Mouse (Mus musculus): Measurements from ENCODE around the gene Vwa3a. TPM values are rescaled to one million over a fixed set of nuclear protein-coding genes. Genes with fewer than 3 reads are reported as not detected.
A peak's percentile ranks its signal among the peaks of the same experiment; 100 is the strongest.

The Vwa3a gene
- 2.3 and 2.9 TPM in 2 replicates for polyA plus RNA-seq (2015; fragmentation: Nextera tagmentation; extraction: Ambion mirVana)

- ATAC-seq (ENCODE audit: low read depth) = no peak
- Histone ChIP-seq H3K4me2 (ENCODE audit: low read depth, low read length) (no peak within 1 kb of the TSS), H3K4me3 (ENCODE audit: low read length) (no peak within 1 kb of the TSS), H3K36me3 (ENCODE audit: control insufficient read depth, insufficient read depth, low read length) (no peaks in the 10 kb centered on the region), H3K27ac (ENCODE audit: low read length) (0 out of 2 replicates have a peak within 1 kb of the TSS, but pooled peaks have one; percentile 15), H3K9me3 (ENCODE audit: control insufficient read depth, low read length) (no peaks in the 10 kb centered on the region), H3K27me3 (ENCODE audit: control insufficient read depth, insufficient read depth, low read depth, low read length) (no peaks in the 10 kb centered on the region), H3K9ac (ENCODE audit: low read length) (no peak within 1 kb of the TSS), H3K4me1 (replicated peaks; ENCODE audit: control insufficient read depth, insufficient read depth, low read length) (peaks cover 6% of the 10 kb centered on the region)
- WGBS = 58% methylated on average over 6 of the region's 6 CpGs
Observed at GRCm38 (mm10) chr7:120739018-120739417, at the start of gene Vwa3a. Vwa3a (plus strand) TSS chr7:120739318.

DNA sequence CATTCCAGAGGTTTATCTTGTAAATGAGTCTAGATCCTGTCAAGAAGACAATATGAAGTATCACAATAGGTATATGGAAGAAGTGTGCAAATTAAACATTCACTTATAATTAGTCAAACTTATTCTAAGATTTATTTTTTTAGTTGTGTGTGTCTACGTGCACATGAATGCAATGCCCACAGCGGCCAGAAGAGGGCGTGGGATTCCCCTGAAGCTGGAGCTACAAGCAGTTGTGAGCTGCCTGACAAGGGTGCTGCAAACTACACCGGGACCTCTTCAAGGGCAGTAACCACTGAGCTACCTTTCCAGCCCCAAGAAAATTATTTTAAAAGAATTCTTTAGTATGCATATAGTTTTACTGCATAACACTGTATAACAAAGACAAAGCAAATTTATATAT is 48.5 kb upstream of the Vwa3a start:
- no peaks in the 10 kb centered on the region for H3K27me3 ChIP-seq (ENCODE audit: control insufficient read depth, insufficient read depth, low read depth, low read length)
- H3K36me3 ChIP-seq (ENCODE audit: control insufficient read depth, insufficient read depth, low read length) = no peaks in the 10 kb centered on the region
- H3K4me3 ChIP-seq (ENCODE audit: low read length) = no peak overlapping the region
- H3K27ac ChIP-seq (ENCODE audit: low read length) = no peak overlapping the region
- ATAC-seq (ENCODE audit: low read depth) = no peak
- H3K9me3 ChIP-seq (ENCODE audit: control insufficient read depth, low read length) = no peaks in the 10 kb centered on the region
- H3K4me2 ChIP-seq (ENCODE audit: low read depth, low read length) = no peak overlapping the region
- 76% methylated on average over 4 of the region's 4 CpGs for WGBS
- H3K4me1 ChIP-seq (replicated peaks; ENCODE audit: control insufficient read depth, insufficient read depth, low read length) = peaks cover 2% of the 10 kb centered on the region; the same call in 1 of the 2 replicates
- H3K9ac ChIP-seq (ENCODE audit: low read length) = no peak overlapping the region

DNA sequence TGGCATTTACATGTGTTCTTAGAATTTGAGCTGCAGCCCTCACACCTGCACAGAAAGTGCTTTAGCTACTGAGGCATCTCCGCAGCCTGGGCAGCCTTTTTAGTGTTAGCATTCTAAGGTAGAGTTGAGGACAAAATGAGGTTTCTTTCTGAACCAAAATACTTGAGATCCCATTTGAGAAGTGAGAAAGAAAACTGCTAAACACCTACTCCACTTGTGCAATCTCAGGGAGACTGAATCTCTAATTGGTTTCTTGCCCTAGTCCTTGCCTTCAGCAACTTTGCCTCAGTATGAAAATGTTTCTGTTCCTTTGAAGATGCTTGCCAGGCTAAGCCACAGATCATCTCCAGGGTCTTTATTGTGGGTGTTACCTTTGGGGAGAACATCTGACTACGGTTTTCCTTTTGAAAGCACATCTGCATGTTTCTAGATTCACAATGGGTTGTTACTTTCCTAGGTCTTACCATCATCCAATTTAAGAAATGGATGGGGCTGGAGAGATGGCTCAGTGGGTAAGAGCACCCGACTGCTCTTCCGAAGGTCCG is 45.2 kb upstream of the Vwa3a start:
- Histone ChIP-seq H3K4me3 (ENCODE audit: low read length) (no peak overlapping the region), H3K36me3 (ENCODE audit: control insufficient read depth, insufficient read depth, low read length) (no peaks in the 10 kb centered on the region), H3K4me2 (ENCODE audit: low read depth, low read length) (no peak overlapping the region), H3K9ac (ENCODE audit: low read length) (no peak overlapping the region), H3K27ac (ENCODE audit: low read length) (no peak overlapping the region), H3K4me1 (replicated peaks; ENCODE audit: control insufficient read depth, insufficient read depth, low read length) (no peaks in the 10 kb centered on the region), H3K9me3 (ENCODE audit: control insufficient read depth, low read length) (no peaks in the 10 kb centered on the region), H3K27me3 (ENCODE audit: control insufficient read depth, insufficient read depth, low read depth, low read length) (no peaks in the 10 kb centered on the region)
- no peak for ATAC-seq (ENCODE audit: low read depth)
- WGBS = 96% methylated on average over 5 of the region's 5 CpGs

- ATAC-seq (ENCODE audit: low read depth) = no peak
- no peaks in the 10 kb centered on the region for H3K27me3 ChIP-seq (ENCODE audit: control insufficient read depth, insufficient read depth, low read depth, low read length)
- no peaks in the 10 kb centered on the region for H3K36me3 ChIP-seq (ENCODE audit: control insufficient read depth, insufficient read depth, low read length)
- H3K4me1 ChIP-seq (replicated peaks; ENCODE audit: control insufficient read depth, insufficient read depth, low read length) = no peaks in the 10 kb centered on the region
- no peak overlapping the region for H3K27ac ChIP-seq (ENCODE audit: low read length)
- H3K9ac ChIP-seq (ENCODE audit: low read length) = no peak overlapping the region
- no peak overlapping the region for H3K4me3 ChIP-seq (ENCODE audit: low read length)
- no peak overlapping the region for H3K4me2 ChIP-seq (ENCODE audit: low read depth, low read length)
- H3K9me3 ChIP-seq (ENCODE audit: control insufficient read depth, low read length) = no peaks in the 10 kb centered on the region
- 35% methylated on average over 6 of the region's 6 CpGs for WGBS
Observed at GRCm38 (mm10) chr7:120695196-120695595, 43.9 kb upstream of the Vwa3a start.

GRCm38 (mm10) chr7:120695641-120696040 is 43.5 kb upstream of the Vwa3a start:
- H3K27ac ChIP-seq (ENCODE audit: low read length) = no peak overlapping the region
- H3K4me3 ChIP-seq (ENCODE audit: low read length) = no peak overlapping the region
- H3K9ac ChIP-seq (ENCODE audit: low read length) = no peak overlapping the region
- no peaks in the 10 kb centered on the region for H3K4me1 ChIP-seq (replicated peaks; ENCODE audit: control insufficient read depth, insufficient read depth, low read length)
- WGBS = 79% methylated on average over 1 of the region's 1 CpGs
- H3K4me2 ChIP-seq (ENCODE audit: low read depth, low read length) = no peak overlapping the region
- no peaks in the 10 kb centered on the region for H3K27me3 ChIP-seq (ENCODE audit: control insufficient read depth, insufficient read depth, low read depth, low read length)
- no peaks in the 10 kb centered on the region for H3K9me3 ChIP-seq (ENCODE audit: control insufficient read depth, low read length)
- no peak for ATAC-seq (ENCODE audit: low read depth)
- H3K36me3 ChIP-seq (ENCODE audit: control insufficient read depth, insufficient read depth, low read length) = no peaks in the 10 kb centered on the region

DNA sequence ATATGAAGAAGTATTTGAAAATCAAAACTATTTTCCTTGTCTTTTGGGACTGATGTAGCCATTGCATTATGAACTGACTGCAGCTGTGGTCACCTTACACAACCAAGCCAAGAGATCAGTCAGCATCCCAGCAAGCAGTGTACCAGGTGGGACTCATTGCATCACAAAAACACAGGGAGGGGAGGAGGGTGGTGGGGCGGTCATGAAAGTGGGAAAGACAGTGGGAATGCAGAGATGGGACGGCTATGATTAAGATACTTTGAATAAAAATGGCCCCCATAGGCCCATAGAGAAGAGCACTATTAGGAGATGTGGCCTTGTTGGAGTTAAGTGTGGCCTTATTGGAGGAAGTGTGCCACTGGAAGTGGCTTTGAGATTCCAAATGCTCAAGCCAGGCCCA is 42.8 kb upstream of the Vwa3a start:
- WGBS = 92% methylated on average over 2 of the region's 2 CpGs
- Histone ChIP-seq H3K27me3 (ENCODE audit: control insufficient read depth, insufficient read depth, low read depth, low read length) (no peaks in the 10 kb centered on the region), H3K4me2 (ENCODE audit: low read depth, low read length) (no peak overlapping the region), H3K36me3 (ENCODE audit: control insufficient read depth, insufficient read depth, low read length) (no peaks in the 10 kb centered on the region), H3K4me1 (replicated peaks; ENCODE audit: control insufficient read depth, insufficient read depth, low read length) (no peaks in the 10 kb centered on the region), H3K9ac (ENCODE audit: low read length) (no peak overlapping the region), H3K27ac (ENCODE audit: low read length) (no peak overlapping the region), H3K9me3 (ENCODE audit: control insufficient read depth, low read length) (no peaks in the 10 kb centered on the region), H3K4me3 (ENCODE audit: low read length) (no peak overlapping the region)
- no peak for ATAC-seq (ENCODE audit: low read depth)

GRCm38 (mm10) chr7:120699586-120699985 is 39.5 kb upstream of the Vwa3a start:
- Histone ChIP-seq H3K27me3 (ENCODE audit: control insufficient read depth, insufficient read depth, low read depth, low read length) (no peaks in the 10 kb centered on the region), H3K9me3 (ENCODE audit: control insufficient read depth, low read length) (no peaks in the 10 kb centered on the region), H3K9ac (ENCODE audit: low read length) (no peak overlapping the region), H3K4me1 (replicated peaks; ENCODE audit: control insufficient read depth, insufficient read depth, low read length) (no peaks in the 10 kb centered on the region), H3K36me3 (ENCODE audit: control insufficient read depth, insufficient read depth, low read length) (no peaks in the 10 kb centered on the region), H3K4me3 (ENCODE audit: low read length) (no peak overlapping the region), H3K4me2 (ENCODE audit: low read depth, low read length) (no peak overlapping the region), H3K27ac (ENCODE audit: low read length) (no peak overlapping the region)
- WGBS = 87% methylated on average over 6 of the region's 6 CpGs
- no peak for ATAC-seq (ENCODE audit: low read depth)

DNA sequence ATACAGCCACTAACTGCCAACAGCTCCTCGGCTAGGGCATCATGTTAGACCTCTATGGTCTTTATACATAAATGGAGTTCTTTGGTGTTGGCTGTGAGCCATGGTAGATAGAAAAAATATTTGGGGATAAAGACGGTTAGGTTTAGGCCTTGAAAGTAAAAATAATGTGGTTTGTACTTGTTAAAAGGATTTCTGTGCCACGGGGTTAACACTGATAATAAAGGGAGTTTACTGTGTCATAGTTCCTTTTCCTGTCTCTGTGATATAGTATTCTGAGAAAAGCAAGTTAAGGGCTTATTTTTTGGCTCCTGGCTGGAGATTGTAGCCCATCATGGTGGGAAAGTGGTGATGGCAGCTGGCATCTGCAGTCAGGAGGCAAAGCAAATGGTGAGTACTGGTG is 35.2 kb upstream of the Vwa3a start:
- Histone ChIP-seq H3K27ac (ENCODE audit: low read length) (no peak overlapping the region), H3K4me2 (ENCODE audit: low read depth, low read length) (no peak overlapping the region), H3K9ac (ENCODE audit: low read length) (no peak overlapping the region), H3K36me3 (ENCODE audit: control insufficient read depth, insufficient read depth, low read length) (no peaks in the 10 kb centered on the region), H3K27me3 (ENCODE audit: control insufficient read depth, insufficient read depth, low read depth, low read length) (no peaks in the 10 kb centered on the region), H3K4me3 (ENCODE audit: low read length) (no peak overlapping the region), H3K4me1 (replicated peaks; ENCODE audit: control insufficient read depth, insufficient read depth, low read length) (no peaks in the 10 kb centered on the region), H3K9me3 (ENCODE audit: control insufficient read depth, low read length) (no peaks in the 10 kb centered on the region)
- WGBS = 44% methylated on average over 3 of the region's 3 CpGs
- ATAC-seq (ENCODE audit: low read depth) = no peak

GRCm38 (mm10) chr7:120712071-120712470 is 27.0 kb upstream of the Vwa3a start:
- H3K4me3 ChIP-seq (ENCODE audit: low read length) = no peak overlapping the region
- H3K36me3 ChIP-seq (ENCODE audit: control insufficient read depth, insufficient read depth, low read length) = no peaks in the 10 kb centered on the region
- no peaks in the 10 kb centered on the region for H3K4me1 ChIP-seq (replicated peaks; ENCODE audit: control insufficient read depth, insufficient read depth, low read length)
- H3K4me2 ChIP-seq (ENCODE audit: low read depth, low read length) = no peak overlapping the region
- no peaks in the 10 kb centered on the region for H3K9me3 ChIP-seq (ENCODE audit: control insufficient read depth, low read length)
- H3K27me3 ChIP-seq (ENCODE audit: control insufficient read depth, insufficient read depth, low read depth, low read length) = no peaks in the 10 kb centered on the region
- no peak overlapping the region for H3K9ac ChIP-seq (ENCODE audit: low read length)
- no peak for ATAC-seq (ENCODE audit: low read depth)
- H3K27ac ChIP-seq (ENCODE audit: low read length) = no peak overlapping the region
- 90% methylated on average over 2 of the region's 2 CpGs for WGBS

DNA sequence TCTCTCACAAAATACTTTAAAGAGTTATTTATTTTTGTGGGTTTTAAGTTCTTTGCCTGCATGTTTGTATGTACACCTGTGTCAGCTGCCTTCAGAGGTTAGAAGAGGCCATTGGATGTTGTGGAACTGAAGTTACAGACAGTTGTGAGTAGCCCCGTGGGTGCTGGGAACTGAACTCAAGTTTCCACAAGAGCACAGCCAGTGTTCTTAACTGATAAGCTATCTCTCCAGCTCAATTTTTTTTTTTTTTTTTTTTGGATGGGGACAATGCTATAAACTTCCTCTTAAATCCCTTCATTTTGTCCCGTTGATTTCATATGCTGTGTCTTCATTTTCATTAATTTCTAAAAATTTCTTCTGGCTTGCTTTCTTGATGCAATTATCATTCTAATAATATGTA is 25.9 kb upstream of the Vwa3a start:
- Histone ChIP-seq H3K27ac (ENCODE audit: low read length) (no peak overlapping the region), H3K36me3 (ENCODE audit: control insufficient read depth, insufficient read depth, low read length) (no peaks in the 10 kb centered on the region), H3K4me2 (ENCODE audit: low read depth, low read length) (no peak overlapping the region), H3K9ac (ENCODE audit: low read length) (no peak overlapping the region), H3K4me3 (ENCODE audit: low read length) (no peak overlapping the region), H3K9me3 (ENCODE audit: control insufficient read depth, low read length) (no peaks in the 10 kb centered on the region), H3K4me1 (replicated peaks; ENCODE audit: control insufficient read depth, insufficient read depth, low read length) (no peaks in the 10 kb centered on the region), H3K27me3 (ENCODE audit: control insufficient read depth, insufficient read depth, low read depth, low read length) (no peaks in the 10 kb centered on the region)
- no peak for ATAC-seq (ENCODE audit: low read depth)
- 82% methylated on average over 2 of the region's 2 CpGs for WGBS

Data from lung, embryonic 16.5 days (tissue).